Mouse (Mus musculus) adrenal gland, postnatal 14 days (tissue): ENCODE data around the gene Med13l. TPM values are rescaled to one million over a fixed set of nuclear protein-coding genes. Genes with fewer than 3 reads are reported as not detected.
A peak's percentile ranks its signal among the peaks of the same experiment; 100 is the strongest.

Experiments used
- DNase-seq: peaks from one replicate; pipeline ENCODE4 v3.0.0; 2021; ENCODE audit warnings: mixed read lengths
- total RNA-seq: library from RNA; stranded (reverse); gene quantifications from 2 replicates; pipeline ENCODE4 v1.2.3, GENCODE M21; 2021

The Med13l gene
- total RNA-seq, 1 experiment from 2014 or later: 36.2 TPM

DNA sequence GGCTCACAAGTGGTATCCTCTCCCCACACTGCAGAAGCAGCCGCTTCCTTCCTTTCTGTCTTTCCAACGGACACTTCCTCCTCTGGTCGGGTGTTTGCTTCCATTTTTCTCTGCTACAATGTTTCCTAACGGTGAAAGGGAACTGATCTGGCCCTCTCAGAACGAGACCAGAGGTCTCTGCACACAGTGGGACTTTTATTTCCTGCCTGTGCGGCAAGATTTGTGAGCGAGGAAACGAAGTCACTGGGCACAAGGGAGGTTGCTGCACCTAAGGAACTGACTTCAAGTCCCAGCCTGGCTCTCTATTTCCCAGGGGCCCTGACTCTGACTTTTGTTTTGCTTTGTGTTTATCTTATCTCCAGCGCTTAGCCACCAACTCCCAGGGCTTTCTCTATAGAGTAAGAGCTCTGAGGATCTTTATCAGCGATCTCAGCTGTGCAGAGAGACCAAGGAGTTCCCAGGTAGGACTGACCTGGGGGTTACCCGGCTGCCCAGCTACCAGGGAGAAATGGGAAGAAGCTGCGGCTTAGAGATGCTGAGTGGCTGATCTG is 4.0 kb upstream of the Med13l start:
- no peak for DNase-seq

- no peak for DNase-seq
These were observed 1.6 kb upstream of the Med13l start for GRCm38 (mm10) chr5:118558841-118559240.

GRCm38 (mm10) chr5:118559584-118560384 is 695 bp upstream of the Med13l start:
- DNase-seq: peak; percentile 93

DNA sequence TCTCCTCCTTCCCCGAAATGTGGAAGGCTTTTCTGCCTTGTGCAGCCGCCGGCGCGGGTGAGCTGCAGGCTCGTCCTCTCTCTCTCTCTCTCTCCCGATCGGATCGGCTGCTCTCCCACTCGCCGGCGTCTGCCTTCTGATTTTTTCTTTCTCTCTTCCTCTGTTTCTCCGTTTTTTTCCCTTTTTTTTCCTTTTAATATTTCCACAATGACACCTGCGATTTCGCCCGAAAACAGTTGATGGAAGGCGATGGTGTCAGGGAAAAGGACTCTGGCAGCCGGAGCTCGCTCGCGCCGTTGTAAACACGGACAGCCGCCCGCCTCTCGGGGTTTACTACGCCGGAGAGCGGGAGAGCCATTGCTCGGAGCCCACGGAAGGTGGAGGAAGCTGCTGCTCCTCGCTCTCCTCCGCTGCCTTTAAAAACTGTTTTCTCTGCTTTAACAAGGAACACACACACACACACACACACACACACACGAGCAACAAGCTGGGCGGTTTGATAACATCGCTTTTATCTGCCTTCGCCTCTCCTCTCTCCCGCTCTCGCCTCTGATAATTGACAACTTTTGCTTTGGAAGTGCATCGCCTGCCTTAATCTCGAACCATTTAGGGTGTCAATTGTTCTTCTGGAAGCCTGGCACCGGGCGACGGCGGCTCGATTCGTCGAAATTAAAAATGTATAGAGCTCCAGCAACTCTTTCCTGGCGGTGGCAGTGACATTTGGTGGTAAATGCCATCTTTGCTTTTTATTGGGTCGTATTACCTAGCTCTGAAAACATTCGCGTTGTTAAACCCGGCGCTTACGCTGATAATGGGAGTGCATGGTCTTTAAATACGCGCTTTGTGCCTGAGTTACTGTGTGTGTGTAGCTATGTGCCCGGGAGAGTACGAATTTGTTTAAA is 858 bp downstream of the Med13l start:
- DNase-seq: peak; percentile 65

DNA sequence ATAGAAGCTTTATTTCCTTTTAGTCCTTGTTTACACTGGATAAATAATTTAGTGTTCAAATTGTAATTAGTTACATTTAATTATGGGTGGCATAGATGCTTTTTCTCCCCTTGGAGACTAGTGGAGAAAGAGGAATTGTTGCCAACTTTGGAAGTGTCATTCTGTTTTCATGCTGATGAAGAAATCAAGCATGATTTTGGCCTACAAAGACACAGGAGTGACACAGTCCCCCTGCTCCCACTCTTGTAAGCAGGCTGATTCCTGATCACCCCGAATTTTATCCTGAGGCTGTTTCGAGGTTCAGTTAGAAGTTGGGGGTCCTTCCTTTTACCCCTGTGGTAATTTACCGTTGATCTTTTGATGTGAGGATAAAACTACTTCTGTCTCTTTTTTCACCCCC is 1.7 kb downstream of the Med13l start:
- no peak for DNase-seq

GRCm38 (mm10) chr5:118563590-118563989 is 3.1 kb downstream of the Med13l start:
- DNase-seq: no peak

- DNase-seq: no peak
These were observed 6.9 kb downstream of the Med13l start for GRCm38 (mm10) chr5:118567395-118567794.

GRCm38 (mm10) chr5:118569017-118569416 is 8.5 kb downstream of the Med13l start:
- DNase-seq: no peak

DNA sequence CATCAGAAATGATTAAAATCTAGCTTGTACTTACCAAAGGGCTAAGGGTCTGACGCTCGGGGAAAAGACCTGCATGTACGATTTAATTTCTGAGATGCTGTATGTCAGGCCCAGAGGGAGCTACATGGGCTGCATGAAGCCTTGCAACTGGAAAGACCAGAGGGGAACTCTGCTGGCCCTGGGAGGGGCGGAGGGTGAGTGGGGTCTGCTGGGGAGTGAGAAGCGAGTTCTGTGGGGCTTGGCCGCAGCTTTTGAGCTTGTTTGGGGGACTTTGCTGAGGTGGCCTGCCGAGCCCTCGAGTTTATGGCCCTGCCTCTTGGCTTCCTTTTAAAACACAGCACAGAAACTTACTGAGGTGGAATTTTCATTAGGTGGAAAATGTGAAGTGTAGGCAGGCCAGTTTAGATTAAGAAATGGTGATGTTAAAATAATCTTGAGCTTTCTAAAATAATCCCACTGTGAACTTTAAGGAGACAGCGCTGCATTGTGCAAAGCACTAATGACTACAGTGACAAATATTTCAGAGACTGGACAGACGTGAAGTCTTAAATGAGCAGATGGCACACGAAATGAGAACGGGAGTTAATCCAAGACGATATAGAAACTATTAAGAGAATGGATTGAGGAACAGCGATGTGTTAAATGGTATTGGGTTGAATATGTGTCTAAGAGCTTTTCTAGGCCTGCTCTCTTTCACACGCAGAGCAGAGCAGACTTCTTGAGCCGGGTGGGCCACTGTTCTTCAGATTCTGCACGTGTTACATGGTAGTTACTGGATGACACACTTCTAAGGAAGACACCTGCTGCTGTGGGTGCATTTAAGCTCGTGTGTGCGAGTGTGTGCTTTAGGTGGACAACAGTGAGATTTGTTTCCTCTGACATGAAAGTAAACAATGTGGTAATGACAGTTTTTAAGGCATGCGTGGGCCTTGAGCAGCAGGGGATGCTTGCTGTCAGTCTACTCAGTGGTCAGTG is 9.4 kb downstream of the Med13l start:
- no peak for DNase-seq

DNA sequence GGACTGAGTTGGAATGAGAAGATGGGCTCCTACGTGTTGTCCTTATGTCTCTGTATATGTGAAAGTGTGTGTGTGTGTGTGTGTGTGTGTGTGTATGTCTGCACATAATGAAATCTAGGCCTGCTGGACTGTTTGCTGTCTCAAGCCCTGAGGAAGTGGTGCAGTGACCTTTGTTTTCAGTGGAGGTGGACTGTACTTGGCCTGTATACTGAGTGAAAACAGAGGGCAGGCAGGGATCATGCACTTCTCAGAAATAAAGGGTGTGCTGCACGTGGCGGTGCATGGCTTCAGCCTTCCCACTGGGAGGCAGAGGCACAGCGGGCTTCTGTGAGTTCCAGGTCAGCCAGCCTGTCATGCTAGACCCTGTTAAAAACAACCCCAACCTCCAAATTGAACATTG is 11.0 kb downstream of the Med13l start:
- DNase-seq: peak; percentile 32

DNA sequence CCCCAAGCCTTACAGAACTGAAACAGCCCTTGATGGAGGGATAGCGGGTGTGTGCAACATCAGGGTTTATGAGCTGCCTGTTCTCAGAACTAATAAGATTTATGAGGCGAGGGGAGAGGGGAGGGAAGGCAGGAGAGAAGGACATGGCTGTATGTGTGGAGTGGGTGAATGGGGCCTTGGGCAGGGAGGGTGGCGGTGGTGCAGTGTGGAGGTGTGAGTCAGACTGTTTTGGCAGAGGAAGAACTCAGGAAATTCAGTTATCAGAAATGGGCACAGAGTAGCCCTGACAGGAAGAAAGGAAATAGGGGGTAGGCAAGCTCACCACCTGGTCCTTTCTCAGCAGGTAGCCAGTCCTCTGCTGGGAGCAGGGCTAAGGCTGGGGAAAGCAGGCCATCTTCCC is 13.8 kb downstream of the Med13l start:
- DNase-seq: peak; percentile 78

DNA sequence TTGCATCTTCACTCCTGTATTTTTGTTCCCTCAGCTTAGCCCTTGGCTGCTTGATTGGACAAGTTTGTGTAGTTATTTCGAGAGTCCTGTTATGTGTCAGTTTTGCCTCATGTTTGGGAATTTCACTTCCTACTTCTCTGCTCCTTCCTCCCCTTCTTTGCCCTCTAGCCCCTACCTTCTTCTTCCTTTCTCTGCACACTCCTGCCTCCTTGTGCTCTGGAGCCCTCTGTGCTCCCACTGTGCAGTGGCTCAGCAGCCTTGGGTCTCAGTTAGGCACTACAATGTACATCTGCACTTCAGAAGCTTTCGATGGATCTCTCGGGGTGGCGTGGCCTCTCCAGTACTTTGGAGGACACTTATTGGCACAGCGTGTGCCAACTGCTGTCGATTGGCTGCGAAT is 14.5 kb downstream of the Med13l start:
- no peak for DNase-seq

DNA sequence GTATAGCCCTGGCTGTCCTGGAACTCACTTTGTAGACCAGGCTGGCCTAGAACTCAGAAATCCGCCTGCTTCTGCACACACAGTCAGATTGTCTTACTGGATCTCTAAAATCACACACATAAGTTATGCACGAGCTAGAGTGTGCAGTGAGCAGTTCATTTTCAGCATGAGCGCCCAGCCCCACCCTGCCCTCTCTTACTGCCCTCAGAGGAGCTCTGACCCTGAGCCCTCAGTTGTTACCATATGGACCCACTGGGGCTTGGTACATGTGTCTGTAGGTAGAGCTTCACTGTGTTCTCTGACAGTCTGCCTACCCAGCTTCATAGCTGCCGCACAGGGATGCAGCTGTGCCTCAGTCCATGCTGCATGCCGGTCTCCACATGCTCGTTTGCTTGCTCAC is 15.4 kb downstream of the Med13l start:
- no peak for DNase-seq

DNA sequence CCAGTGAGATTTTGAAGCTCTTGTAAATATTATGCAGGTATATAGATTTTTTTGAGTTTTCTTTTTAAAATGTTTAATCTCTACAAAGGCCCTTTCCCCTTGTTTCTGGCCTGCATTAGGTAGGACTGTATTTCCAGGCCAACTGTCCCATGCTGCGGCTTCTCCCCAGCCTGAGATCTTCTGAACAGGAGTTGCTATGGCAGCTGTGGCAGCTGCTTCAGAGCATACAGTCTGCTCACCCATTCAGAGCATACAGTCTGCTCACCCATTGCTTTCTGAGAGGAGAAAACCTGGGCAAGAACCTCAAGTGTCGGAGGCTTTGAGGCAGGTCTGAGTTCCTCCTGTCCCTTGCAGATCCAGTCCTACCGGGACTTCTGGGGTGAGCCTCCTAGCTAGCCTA is 16.3 kb downstream of the Med13l start:
- no peak for DNase-seq

DNA sequence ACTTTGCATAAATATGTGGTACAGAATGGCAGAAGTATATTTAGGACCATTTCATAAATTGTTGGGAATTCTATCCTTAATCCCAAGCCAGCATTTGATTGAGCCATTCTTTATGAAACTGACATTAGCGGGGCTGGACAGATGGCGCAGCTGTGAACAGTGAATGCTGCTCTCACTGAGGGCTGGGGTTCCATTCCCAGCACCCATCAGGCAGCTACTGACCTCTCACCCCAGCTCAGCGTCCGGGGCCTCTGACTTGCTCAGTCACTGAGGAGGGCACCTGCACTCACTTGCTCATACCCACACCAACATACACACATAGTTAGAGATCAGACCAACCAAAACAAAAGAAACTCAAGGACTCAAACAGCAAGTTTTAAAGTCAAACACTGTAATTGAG is 24.9 kb downstream of the Med13l start:
- no peak for DNase-seq

- DNase-seq: no peak
These were observed 26.1 kb downstream of the Med13l start for GRCm38 (mm10) chr5:118586560-118586959.

- DNase-seq: no peak
These were observed 28.0 kb downstream of the Med13l start for GRCm38 (mm10) chr5:118588381-118588925.

- DNase-seq: no peak
These were observed 28.9 kb downstream of the Med13l start for GRCm38 (mm10) chr5:118589186-118589892.

GRCm38 (mm10) chr5:118590868-118591267 is 30.4 kb downstream of the Med13l start:
- DNase-seq: no peak

DNA sequence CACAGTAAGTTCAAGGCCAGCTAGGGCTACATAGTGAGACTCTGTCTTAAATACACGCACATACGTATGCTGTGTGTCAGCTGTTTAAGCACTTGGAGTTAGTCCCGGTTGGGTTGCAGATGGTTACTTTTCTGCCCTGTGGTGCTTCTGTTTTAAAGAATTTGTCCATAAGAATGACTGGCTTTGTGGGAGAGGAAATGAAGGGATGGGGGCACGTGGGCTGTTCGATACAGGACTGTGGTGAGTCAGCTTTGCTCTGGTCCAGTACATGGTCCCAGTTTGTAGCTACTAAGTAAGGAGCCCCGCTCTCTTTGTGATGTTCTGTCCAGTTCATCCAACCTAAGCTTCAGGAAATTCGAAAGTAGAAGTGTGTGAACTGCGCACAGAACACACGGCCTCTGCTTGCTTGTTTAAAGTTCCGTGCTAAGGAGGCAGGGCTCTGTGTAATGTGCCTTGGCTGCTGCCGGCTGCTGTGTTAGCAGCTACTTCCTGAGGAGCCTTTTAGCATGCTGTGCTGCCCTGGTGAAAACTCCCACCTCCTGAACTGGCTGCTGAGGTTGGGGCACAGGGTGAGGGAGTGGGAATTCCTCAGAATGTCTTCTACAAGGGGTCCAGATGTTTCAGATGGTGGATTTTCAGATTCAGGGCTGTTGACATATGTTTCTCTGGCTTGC is 31.5 kb downstream of the Med13l start:
- DNase-seq: no peak
